Mouse (Mus musculus): ENCODE results near the gene Exosc5. TPM values are rescaled to one million over a fixed set of nuclear protein-coding genes. Genes with fewer than 3 reads are reported as not detected.
A peak's percentile ranks its signal among the peaks of the same experiment; 100 is the strongest.

The Exosc5 gene
- 73.1 and 73.4 TPM in 2 replicates for polyA plus RNA-seq (2015; fragmentation: Nextera tagmentation; extraction: Ambion mirVana)

- H3K4me1 ChIP-seq, result peaks cover 18% of the 10 kb centered on the region
- H3K27ac ChIP-seq, result peak within 1 kb of the TSS; percentile 22; the same call in 1 of the 2 replicates
- H3K9ac ChIP-seq, result peak within 1 kb of the TSS; percentile 73
- peak within 1 kb of the TSS; percentile 91 for H3K4me2 ChIP-seq (replicated peaks)
- ATAC-seq (ENCODE audit: low FRiP score, low read depth), result peak; percentile 99
- under 1% methylated on average over 50 of the region's 50 CpGs for WGBS
- H3K36me3 ChIP-seq, result peaks cover 19% of the 10 kb centered on the region
- peak within 1 kb of the TSS; percentile 64 for H3K4me3 ChIP-seq
- no peaks in the 10 kb centered on the region for H3K9me3 ChIP-seq
- no peaks in the 10 kb centered on the region for H3K27me3 ChIP-seq
Measured at GRCm38 (mm10) chr7:25658657-25659472, at the start of gene Exosc5, which contains the start of gene Bckdha. TSS of gene Exosc5 (plus strand) at chr7:25659164. TSS of gene Bckdha (minus strand) at chr7:25658981.

- H3K9ac ChIP-seq, result no peak overlapping the region
- no peaks in the 10 kb centered on the region for H3K27me3 ChIP-seq
- H3K4me3 ChIP-seq, result no peak overlapping the region
- no peaks in the 10 kb centered on the region for H3K9me3 ChIP-seq
- H3K4me1 ChIP-seq, result no peaks in the 10 kb centered on the region
- H3K27ac ChIP-seq, result no peak overlapping the region
- no peaks in the 10 kb centered on the region for H3K36me3 ChIP-seq
- 43% methylated on average over 6 of the region's 6 CpGs for WGBS
- no peak for ATAC-seq (ENCODE audit: low FRiP score, low read depth)
- H3K4me2 ChIP-seq (replicated peaks), result no peak overlapping the region
Measured at GRCm38 (mm10) chr7:25610056-25610455, 48.9 kb upstream of the Exosc5 start.

GRCm38 (mm10) chr7:25611501-25611900 is 47.5 kb upstream of the Exosc5 start:
- Histone ChIP-seq H3K36me3 (no peaks in the 10 kb centered on the region), H3K9me3 (no peaks in the 10 kb centered on the region), H3K4me3 (no peak overlapping the region), H3K4me2 (replicated peaks) (no peak overlapping the region), H3K9ac (no peak overlapping the region), H3K27me3 (no peaks in the 10 kb centered on the region), H3K27ac (no peak overlapping the region), H3K4me1 (no peaks in the 10 kb centered on the region)
- WGBS, result 61% methylated on average over 7 of the region's 7 CpGs
- no peak for ATAC-seq (ENCODE audit: low FRiP score, low read depth)

- H3K27ac ChIP-seq, result no peak overlapping the region
- H3K9ac ChIP-seq, result no peak overlapping the region
- H3K4me3 ChIP-seq, result no peak overlapping the region
- no peaks in the 10 kb centered on the region for H3K36me3 ChIP-seq
- no peak for ATAC-seq (ENCODE audit: low FRiP score, low read depth)
- no peaks in the 10 kb centered on the region for H3K27me3 ChIP-seq
- WGBS, result 84% methylated on average over 5 of the region's 5 CpGs
- H3K4me1 ChIP-seq, result no peaks in the 10 kb centered on the region
- no peaks in the 10 kb centered on the region for H3K9me3 ChIP-seq
- no peak overlapping the region for H3K4me2 ChIP-seq (replicated peaks)
Measured at GRCm38 (mm10) chr7:25614086-25614485, 44.9 kb upstream of the Exosc5 start.

GRCm38 (mm10) chr7:25614831-25615705 is 43.9 kb upstream of the Exosc5 start:
- H3K27ac ChIP-seq, result no peak overlapping the region
- H3K36me3 ChIP-seq, result no peaks in the 10 kb centered on the region
- no peaks in the 10 kb centered on the region for H3K27me3 ChIP-seq
- H3K4me2 ChIP-seq (replicated peaks), result no peak overlapping the region
- 74% methylated on average over 21 of the region's 21 CpGs for WGBS
- no peaks in the 10 kb centered on the region for H3K9me3 ChIP-seq
- ATAC-seq (ENCODE audit: low FRiP score, low read depth), result no peak
- H3K9ac ChIP-seq, result no peak overlapping the region
- peaks cover 5% of the 10 kb centered on the region for H3K4me1 ChIP-seq
- no peak overlapping the region for H3K4me3 ChIP-seq

- H3K9ac ChIP-seq, result no peak within 1 kb of the TSS
- 84% methylated on average over 5 of the region's 5 CpGs for WGBS
- no peak within 1 kb of the TSS for H3K4me3 ChIP-seq
- no peak within 1 kb of the TSS for H3K4me2 ChIP-seq (replicated peaks)
- H3K4me1 ChIP-seq, result peaks cover 7% of the 10 kb centered on the region
- no peaks in the 10 kb centered on the region for H3K36me3 ChIP-seq
- H3K27ac ChIP-seq, result no peak within 1 kb of the TSS
- no peak for ATAC-seq (ENCODE audit: low FRiP score, low read depth)
- H3K27me3 ChIP-seq, result no peaks in the 10 kb centered on the region
- no peaks in the 10 kb centered on the region for H3K9me3 ChIP-seq
Measured at GRCm38 (mm10) chr7:25615706-25616011, 43.3 kb upstream of the Exosc5 start, which contains the start of gene Erich4. TSS of gene Erich4 (minus strand) at chr7:25615892.

- peaks cover 19% of the 10 kb centered on the region for H3K36me3 ChIP-seq
- no peaks in the 10 kb centered on the region for H3K9me3 ChIP-seq
- H3K27ac ChIP-seq, result no peak overlapping the region
- ATAC-seq (ENCODE audit: low FRiP score, low read depth), result no peak
- H3K4me1 ChIP-seq, result peaks cover 7% of the 10 kb centered on the region
- WGBS, result 82% methylated on average over 10 of the region's 10 CpGs
- H3K4me3 ChIP-seq, result no peak overlapping the region
- H3K4me2 ChIP-seq (replicated peaks), result no peak overlapping the region
- no peaks in the 10 kb centered on the region for H3K27me3 ChIP-seq
- H3K9ac ChIP-seq, result no peak overlapping the region
Measured at GRCm38 (mm10) chr7:25617376-25618160, 41.4 kb upstream of the Exosc5 start.

GRCm38 (mm10) chr7:25618865-25619721 is 39.9 kb upstream of the Exosc5 start, which contains the start of gene Dmac2:
TSS of gene Dmac2 (plus strand) at chr7:25619414.
- peaks cover 28% of the 10 kb centered on the region for H3K36me3 ChIP-seq
- no peaks in the 10 kb centered on the region for H3K27me3 ChIP-seq
- peak within 1 kb of the TSS; percentile 68 for H3K9ac ChIP-seq
- WGBS, result 2% methylated on average over 53 of the region's 53 CpGs
- ATAC-seq (ENCODE audit: low FRiP score, low read depth), result peak; percentile 94
- peaks cover 7% of the 10 kb centered on the region for H3K4me1 ChIP-seq
- no peaks in the 10 kb centered on the region for H3K9me3 ChIP-seq
- H3K4me2 ChIP-seq (replicated peaks), result peak within 1 kb of the TSS; percentile 72
- H3K4me3 ChIP-seq, result peak within 1 kb of the TSS; percentile 71
- H3K27ac ChIP-seq, result no peak within 1 kb of the TSS

GRCm38 (mm10) chr7:25619722-25619991 is 39.3 kb upstream of the Exosc5 start:
- Histone ChIP-seq H3K9me3 (no peaks in the 10 kb centered on the region), H3K36me3 (peaks cover 33% of the 10 kb centered on the region), H3K4me2 (replicated peaks) (peak overlapping the region; percentile 72), H3K27me3 (no peaks in the 10 kb centered on the region), H3K4me3 (peak overlapping the region; percentile 71), H3K27ac (no peak overlapping the region), H3K4me1 (peaks cover 7% of the 10 kb centered on the region), H3K9ac (peak overlapping the region; percentile 68)
- no peak for ATAC-seq (ENCODE audit: low FRiP score, low read depth)
- WGBS, result 21% methylated on average over 5 of the region's 5 CpGs

- peak overlapping the region; percentile 71 for H3K4me3 ChIP-seq
- H3K27ac ChIP-seq, result no peak overlapping the region
- 91% methylated on average over 5 of the region's 5 CpGs for WGBS
- H3K9me3 ChIP-seq, result no peaks in the 10 kb centered on the region
- no peaks in the 10 kb centered on the region for H3K27me3 ChIP-seq
- 0 out of 2 replicates have a peak overlapping the region, but pooled peaks have one; percentile 68 for H3K9ac ChIP-seq
- H3K4me1 ChIP-seq, result peaks cover 7% of the 10 kb centered on the region
- H3K4me2 ChIP-seq (replicated peaks), result peak overlapping the region; percentile 72
- no peak for ATAC-seq (ENCODE audit: low FRiP score, low read depth)
- peaks cover 38% of the 10 kb centered on the region for H3K36me3 ChIP-seq
Measured at GRCm38 (mm10) chr7:25620101-25620500, 38.9 kb upstream of the Exosc5 start.

- Histone ChIP-seq H3K36me3 (peaks cover 44% of the 10 kb centered on the region), H3K9me3 (no peaks in the 10 kb centered on the region), H3K9ac (no peak overlapping the region), H3K4me1 (peaks cover 7% of the 10 kb centered on the region), H3K4me2 (replicated peaks) (no peak overlapping the region), H3K4me3 (no peak overlapping the region), H3K27me3 (no peaks in the 10 kb centered on the region), H3K27ac (no peak overlapping the region)
- WGBS, result 90% methylated on average over 11 of the region's 11 CpGs
- no peak for ATAC-seq (ENCODE audit: low FRiP score, low read depth)
Measured at GRCm38 (mm10) chr7:25620751-25621150, 38.2 kb upstream of the Exosc5 start.
